Mouse (Mus musculus) R1 (cell line): Measurements from ENCODE around the gene Zfp628.
"Not testable (repeated sequence)": the region's sequence is repeated elsewhere in the genome, so short reads cannot be mapped to it uniquely, and the experiment has no call there.

Experiments used
- DNase-seq: peaks from one replicate; pipeline ENCODE4 v3.0.0-alpha.2; 2018; ENCODE audit warnings: low read depth, low spot score

Gene Zfp628

GRCm38 (mm10) chr7:4915007-4915665, at the start of gene Zfp628:
Zfp628 (plus strand) TSS chr7:4915217.
- peak; percentile 94 for DNase-seq

DNA sequence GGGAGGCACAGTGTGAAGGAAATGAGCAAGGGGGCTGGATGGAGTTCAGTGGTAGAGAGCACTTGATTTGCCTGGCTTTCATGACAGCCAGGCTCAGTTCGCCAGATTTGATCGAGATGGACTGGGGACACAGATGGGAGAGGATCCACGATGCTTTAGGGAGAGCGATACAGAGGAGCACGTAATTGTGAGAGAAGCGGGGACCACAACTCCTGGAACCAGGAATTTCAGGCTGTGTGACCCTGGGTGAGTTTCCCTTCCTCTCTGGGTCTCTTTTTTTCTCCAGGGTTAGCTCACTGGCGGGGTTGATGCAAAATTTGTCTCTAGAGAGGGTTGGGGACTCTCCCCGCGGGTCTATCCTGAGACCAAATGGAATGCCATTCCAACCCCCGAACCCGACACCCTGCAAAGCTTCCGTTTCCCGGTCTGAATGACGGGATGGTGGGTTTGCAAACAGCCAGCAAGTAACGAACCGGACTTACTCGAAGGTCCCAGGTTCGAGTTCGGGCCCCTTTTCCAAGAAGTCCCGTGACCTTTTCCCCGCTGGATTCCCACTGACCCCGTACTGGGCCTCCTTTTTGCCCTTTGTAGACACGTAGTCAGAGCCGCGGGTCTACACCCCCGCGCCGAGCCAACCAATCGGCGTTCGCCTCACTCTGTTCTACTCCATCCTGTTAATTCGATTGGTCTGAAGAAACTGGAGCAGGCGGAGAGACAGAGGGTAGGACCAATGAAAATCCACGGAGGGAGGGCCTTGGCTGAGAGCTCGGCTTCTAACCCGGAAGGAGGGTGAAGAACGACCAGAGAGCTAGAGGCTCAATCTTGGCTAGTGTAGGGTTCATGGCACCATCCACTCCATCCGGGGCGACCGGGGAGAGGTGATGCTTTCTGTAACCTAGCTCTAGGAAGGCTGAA, 49.2 kb upstream of the Zfp628 start:
- DNase-seq = peak; percentile 99

GRCm38 (mm10) chr7:4866631-4867180, 48.3 kb upstream of the Zfp628 start:
- peak; percentile 66 for DNase-seq

DNA sequence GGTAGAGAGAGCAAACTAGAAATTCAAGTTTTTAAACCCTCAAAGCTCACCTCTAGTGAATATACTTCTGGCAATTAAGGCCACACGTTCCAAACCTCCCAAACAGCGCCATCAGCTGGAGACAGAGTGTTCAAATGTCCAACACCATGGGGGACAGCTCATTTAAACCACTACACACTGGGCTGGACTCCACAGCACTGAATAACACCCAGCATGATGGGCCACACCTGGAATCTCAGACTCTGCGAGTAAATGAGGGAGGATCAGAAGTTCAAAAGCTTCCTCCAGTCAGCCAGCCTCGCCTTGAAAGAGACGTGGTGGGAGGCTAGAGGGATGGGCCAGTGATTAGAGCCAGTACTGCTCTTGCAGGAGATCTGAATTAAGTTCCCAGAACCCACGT, 44.9 kb upstream of the Zfp628 start, which contains the start of gene Isoc2b:
TSS of gene Isoc2b (minus strand) at position 126 of the 400 bp plus-strand sequence.
- DNase-seq = peak; percentile 95

- peak; percentile 98 for DNase-seq
These were observed 38.2 kb upstream of the Zfp628 start, which contains the start of gene Isoc2a for GRCm38 (mm10) chr7:4876753-4877221. Isoc2a (plus strand) TSS chr7:4877153.

- no peak for DNase-seq
These were observed 37.8 kb upstream of the Zfp628 start for GRCm38 (mm10) chr7:4877226-4877625.

DNA sequence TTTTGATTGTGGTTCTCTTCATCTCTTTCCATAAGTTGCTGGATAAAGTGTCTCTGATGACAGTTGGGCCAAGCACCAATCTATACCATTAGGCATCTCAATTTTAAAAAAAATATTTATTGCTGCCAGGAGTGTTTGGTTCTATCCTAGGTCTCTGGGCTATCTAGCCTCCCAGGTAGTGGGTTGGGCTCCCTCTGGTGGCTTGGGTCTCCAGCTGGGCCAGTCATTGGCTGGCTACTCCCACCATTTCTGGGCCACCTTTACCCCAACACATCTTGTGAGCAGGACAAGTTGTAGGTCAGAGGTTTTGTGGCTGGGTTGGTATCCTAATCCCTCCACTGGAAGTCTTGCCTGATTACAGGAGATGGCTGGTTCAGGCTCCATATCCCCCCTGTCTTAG, 36.8 kb upstream of the Zfp628 start:
- DNase-seq = peak; percentile 33

DNA sequence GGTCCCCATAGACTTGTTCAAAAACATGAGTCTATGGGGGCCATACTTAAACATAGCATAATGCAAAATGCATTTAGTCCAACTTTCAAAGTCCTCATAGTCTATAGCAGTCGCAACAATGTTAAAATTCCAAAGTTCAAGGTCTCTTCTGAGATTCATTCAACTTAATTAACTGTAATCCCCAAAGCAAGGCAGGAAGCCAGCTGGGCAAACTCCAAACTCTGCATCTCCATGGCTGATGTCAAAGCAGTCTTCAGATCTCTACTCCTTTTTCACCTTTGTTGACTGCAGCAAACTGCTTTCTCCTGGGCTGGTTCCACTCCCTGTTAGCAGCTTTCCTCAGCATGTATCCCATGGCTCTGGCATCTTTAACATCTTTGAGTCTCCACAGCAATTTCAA, 36.0 kb upstream of the Zfp628 start:
- DNase-seq = not testable (repeated sequence)

DNA sequence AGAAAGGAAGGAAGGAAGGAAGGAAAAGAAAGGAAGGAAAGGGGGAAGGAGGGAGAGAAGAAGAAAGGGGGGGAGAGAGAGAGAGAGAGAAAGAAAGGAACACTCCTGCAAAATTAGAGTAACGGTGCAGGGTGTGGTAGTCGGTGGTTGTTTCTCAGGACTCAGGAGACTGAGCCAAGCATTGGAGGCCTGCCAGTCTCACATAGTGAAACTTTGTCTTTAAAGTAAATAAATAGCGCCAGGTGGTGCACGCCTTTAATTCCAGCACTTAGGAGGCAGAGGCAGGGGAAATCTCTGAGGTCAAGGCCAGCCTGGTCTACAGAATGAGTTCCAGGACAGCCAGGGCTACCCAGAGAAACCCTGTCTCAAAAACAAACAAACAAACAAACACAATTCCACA, 28.3 kb upstream of the Zfp628 start:
- DNase-seq = no peak

- peak; percentile 81 for DNase-seq
These were observed 19.8 kb upstream of the Zfp628 start for GRCm38 (mm10) chr7:4895186-4895585.

DNA sequence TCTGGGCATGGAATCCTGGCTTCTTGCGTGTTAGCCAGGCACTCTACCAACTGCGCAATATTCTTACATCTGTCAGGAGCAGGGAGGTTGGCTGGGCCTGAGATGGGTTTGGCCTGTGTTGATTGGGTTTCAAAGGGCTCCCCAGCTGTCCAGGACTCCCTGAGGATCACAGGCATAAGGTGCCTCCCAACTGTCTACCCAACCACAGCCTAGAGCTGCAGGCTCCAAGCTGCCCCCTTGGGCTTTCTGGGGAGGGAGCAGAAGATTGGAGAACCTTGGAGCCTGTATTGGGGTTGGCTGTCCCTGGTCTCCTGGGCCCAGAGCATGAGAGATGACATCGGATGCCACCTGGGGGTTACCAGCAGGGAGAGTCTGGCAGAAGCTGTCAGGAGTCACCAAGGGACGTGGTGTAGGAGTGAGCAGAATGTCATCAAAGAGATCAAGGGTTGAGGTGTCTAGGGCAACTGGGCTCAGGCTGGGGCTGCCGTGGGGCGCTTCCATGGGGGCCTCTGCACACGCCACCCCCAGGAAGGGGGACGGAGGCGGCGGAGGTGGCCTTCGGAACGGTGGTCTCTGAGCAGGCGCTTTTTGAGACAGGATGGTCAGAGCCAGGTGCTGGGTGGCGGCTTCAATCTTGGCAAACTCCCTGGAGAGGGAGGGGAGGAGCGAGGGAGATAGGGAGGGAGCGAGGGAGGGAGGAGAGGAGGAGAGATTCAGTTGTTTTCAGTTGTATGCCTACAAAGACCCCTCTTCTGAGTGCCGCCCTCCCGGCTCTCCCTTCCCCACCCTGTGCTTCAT, 16.0 kb upstream of the Zfp628 start:
- DNase-seq = no peak

- DNase-seq = peak; percentile 62
These were observed 15.1 kb upstream of the Zfp628 start for GRCm38 (mm10) chr7:4899649-4900522.

DNA sequence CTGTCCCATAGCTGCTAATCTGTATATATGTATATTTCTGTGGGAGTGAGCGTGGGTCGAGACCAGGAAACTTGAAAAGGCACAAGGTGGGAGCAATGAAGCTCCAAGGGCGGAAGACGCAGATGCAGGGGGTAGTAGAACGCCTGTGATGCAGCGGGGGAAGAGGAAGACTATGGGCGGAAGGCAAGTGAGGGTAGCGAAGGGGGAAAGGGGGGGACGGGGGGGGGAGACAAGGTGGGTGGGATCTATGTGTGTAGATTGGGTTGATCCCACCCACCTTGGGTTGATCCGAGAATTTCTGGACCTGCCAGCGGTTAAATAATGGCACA, 14.5 kb upstream of the Zfp628 start:
- no peak for DNase-seq

DNA sequence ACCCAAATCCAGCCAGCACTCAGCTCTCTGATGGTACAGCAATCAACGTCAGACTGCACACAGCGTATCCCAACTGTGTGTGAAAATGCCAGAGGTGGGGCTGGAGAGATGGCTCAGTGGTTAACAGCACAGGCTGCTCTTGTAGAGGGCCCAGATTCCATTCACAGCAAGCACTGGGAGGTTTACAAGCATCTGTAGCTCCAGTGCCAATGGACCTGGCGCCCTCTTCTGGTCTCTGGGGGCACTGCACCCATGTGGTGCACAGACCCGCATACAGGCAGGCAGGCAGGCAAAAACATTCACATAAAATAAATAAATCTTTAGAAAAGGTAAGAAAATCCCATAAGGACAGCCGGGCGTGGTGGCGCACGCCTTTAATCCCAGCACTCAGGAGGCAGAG, 13.8 kb upstream of the Zfp628 start:
- peak; percentile 96 for DNase-seq

GRCm38 (mm10) chr7:4902404-4902803, 12.6 kb upstream of the Zfp628 start:
- DNase-seq = peak; percentile 96

DNA sequence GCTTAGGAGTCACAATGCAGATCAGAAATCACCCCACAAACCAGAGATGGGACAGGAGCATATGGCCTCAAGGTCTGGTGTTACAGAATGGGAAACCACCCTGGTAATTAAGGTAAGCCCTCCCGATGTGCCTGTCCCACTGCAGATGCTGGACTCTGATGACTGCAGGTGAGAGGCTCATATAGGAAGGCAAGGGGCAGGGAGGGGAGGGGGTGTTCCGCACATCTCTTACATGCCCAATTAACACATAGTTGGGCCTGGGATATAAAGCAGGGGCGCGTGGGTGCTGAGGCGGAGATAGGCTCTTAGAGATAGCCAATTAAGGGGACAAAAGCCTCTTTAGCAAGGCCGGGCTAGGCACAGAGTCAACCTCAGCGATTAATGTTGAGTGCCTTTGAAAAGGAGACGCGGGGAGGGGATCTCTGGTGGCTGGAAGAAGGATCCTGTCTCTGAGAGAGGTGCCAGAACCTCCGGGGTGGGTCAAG, 8.5 kb upstream of the Zfp628 start, which contains the start of gene Gm36210:
TSS of gene Gm36210 (minus strand) at position 51 of the 485 bp plus-strand sequence.
- peak; percentile 27 for DNase-seq

- DNase-seq = peak; percentile 85
These were observed 3.5 kb upstream of the Zfp628 start for GRCm38 (mm10) chr7:4911561-4911960.

GRCm38 (mm10) chr7:4912248-4912647, 2.8 kb upstream of the Zfp628 start:
- peak; percentile 99 for DNase-seq

DNA sequence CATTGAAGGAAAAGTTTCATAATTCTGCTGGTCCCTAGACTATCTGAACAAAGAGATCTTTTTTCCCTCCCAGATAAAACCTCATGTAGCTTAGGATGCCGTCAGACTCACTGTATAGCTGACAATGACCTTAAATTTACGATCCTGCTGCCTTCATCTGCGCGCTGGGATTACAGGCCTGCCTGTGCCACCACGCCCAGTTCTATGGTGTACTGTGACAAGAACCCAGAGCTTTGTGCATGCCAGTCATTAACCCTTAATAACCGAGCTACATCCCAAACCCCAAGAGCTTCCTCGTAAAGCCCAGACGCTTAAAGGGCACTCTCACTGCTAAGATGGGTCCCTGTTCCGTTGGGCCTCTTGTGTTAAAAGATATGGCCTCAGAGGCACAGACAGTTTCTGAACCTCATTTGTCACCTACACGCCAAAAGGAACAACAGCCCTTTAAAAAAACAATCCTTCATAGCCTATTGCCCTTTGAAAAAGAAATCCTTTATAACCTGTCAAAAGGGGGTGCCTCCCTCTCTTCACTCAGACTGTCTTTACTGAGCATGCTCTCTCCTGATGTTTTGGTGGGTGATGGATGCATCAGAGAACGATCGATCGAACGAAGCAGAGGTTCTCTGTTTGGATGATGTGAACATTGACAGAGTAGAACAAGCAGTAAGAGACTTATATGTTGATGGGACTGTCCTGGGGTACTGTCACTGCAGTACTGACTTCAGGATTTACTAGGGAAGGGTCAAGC, 826 bp downstream of the Zfp628 start:
- no peak for DNase-seq

DNA sequence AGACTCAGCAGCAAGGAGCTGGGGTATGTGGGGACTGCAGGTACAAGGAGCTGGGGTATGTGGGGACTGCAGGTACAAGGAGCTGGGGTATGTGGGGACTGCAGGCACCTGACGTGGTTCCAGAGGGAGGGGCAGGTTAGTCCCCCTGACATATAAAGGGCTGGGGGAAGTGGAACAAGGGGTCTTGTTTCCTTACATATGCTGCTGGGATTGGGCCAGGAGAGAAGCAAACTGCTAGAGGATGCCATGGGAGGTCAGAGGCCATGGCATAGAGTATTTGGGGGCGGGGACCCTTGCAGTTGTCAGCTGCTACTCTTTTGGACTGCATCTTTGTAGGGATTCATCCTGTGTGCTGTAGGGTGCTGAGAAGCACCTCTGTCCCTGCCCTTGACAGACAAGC, 2.5 kb downstream of the Zfp628 start:
- no peak for DNase-seq
